2 mouse cellular contexts compared by ENCODE assay signal in the genomic region with DNA sequence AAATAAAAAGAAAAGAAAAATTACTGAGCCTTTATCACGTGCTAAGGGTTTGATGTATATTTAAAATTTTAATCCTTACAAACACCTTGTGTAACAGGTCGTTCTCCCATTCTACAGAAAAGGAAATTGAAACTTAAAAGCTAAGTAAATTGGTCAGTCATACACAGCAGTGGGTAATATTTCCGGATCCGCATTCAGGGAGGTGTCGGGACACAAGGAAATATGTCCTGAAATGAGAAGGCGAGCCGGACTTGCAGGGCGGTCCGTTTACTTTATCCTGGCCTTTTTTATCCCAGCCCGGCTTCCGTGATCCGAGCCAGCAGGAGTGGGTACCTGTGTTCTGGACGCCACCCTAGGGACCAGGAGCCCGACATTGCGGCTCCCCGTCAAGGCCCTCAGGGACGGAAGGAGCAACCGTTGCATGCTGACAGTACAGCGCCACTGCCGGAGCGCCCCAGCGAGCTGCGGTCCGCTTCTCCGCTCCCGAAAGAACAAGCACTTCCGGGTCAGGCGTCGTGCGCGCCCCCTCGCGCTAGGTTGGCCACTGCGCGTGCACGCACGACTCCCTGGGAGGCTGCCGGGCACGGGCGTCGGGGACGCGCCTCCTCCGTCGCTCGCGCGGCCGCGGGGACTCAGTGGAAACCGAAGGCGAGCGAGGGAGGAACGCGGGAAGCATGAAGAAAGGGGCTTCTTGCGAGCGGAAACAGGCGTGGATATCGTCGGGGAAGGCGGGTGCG.
A peak's percentile ranks its signal among the peaks of the same experiment; 100 is the strongest.
TF ChIP-seq lines count a peak whose summit lies in the region.

Gene Cutc, plus strand, starts transcription at position 508 of the 737 bp plus-strand sequence.
Gene Cox15, minus strand, starts transcription at position 512 of the 737 bp plus-strand sequence.

TF ChIP-seq in C2C12, 6 proteins besides CTCF, POLR2A, EP300 and RAD21 (continued from another document):
- no peak for TF ChIP-seq FOSL1 (IDR thresholded peaks at IDR 0.05; ENCODE audit: insufficient read depth, low read length, poor library complexity, severe bottlenecking)
- TF ChIP-seq MYOD1 (IDR thresholded peaks at IDR 0.05; ENCODE audit: control insufficient read depth, insufficient read length, low read depth), result no peak
- no peak for TF ChIP-seq MYOG (IDR thresholded peaks at IDR 0.05; ENCODE audit: control insufficient read depth, extremely low read depth, insufficient read length)

TF ChIP-seq in myocyte, 11 proteins besides CTCF, POLR2A, EP300 and RAD21 (continued from another document):
- TF ChIP-seq REST (IDR thresholded peaks at IDR 0.05; ENCODE audit: insufficient read depth, insufficient read length) (peak; percentile 39), POLR2AphosphoS2 (IDR thresholded peaks at IDR 0.05; ENCODE audit: insufficient read length, low read depth) (peak; percentile 97), MYOD1 (IDR thresholded peaks at IDR 0.05; ENCODE audit: control insufficient read depth in 1 of 3, insufficient read length in 2 of 3, low read depth in 2 of 3) (peak in 2 of 3 experiments; percentile 7 to 52), E2F4 (IDR thresholded peaks at IDR 0.05; ENCODE audit: insufficient read depth) (no peak)
